In the genomic region with DNA sequence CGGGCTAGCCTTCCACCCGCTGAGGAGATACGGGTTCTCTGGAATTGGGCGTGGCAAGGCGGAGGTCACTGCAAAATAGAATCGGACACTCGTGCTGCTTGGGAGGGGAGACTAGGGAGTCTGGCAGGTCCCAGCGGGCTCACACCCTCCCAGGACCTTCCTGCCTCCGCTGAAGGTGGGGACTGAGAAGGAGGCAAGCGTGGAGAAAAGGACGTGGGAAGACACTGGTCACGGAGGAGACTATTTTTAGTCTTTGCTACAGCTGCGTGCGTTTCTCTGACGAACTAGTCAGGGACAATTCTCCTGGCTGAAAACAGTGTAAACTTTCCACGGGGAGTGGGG, we compare ENCODE assay signal across 8 mouse cellular contexts.
DNase-seq lines count a peak whose midpoint lies in the region; ATAC-seq and TF ChIP-seq lines count a peak whose summit lies in the region.

No protein-coding gene starts in this region.

- in situ Hi-C loops in ES-E14 (cut with MboI; ENCODE audit: low sequenced_read_pairs in 2 of 2, unreplicated experiment in 2 of 2): no loop called here

- no peak overlapping the region for H3K9ac ChIP-seq in heart, postnatal 0 days (replicated peaks; ENCODE audit: low read depth, low read length)
- no peak overlapping the region for H3K9ac ChIP-seq in ES-E14 (ENCODE audit: insufficient read depth, low read depth, low read length, poor library complexity, severe bottlenecking)
- H3K9ac ChIP-seq in forebrain, embryonic 15.5 days (replicated peaks): 0 out of 2 replicates have a peak overlapping the region, but pooled peaks have one; percentile 19
- H3K9ac ChIP-seq in liver, postnatal 0 days (replicated peaks): no peak overlapping the region; the same call in none of the 2 replicates

- DNase-seq in heart, postnatal 0 days (ENCODE audit: low spot score): no peak
- no peak for DNase-seq in heart, postnatal 4 days
- DNase-seq in ES-E14 (ENCODE audit: low read depth, low spot score): no peak
- DNase-seq in liver, postnatal 0 days: no peak
- DNase-seq in ovary, postnatal 36 days (ENCODE audit: low spot score): no peak
- DNase-seq in embryo, embryonic 11 days: no peak
- DNase-seq in spleen, postnatal 36 days (ENCODE audit: low spot score in 2 of 2): no peak

- TF ChIP-seq CTCF in heart, postnatal 0 days (IDR thresholded peaks at IDR 0.05; ENCODE audit: low read depth): no peak
- no peak for TF ChIP-seq CTCF in liver, postnatal 0 days (IDR thresholded peaks at IDR 0.05; ENCODE audit: low read depth)

- TF ChIP-seq EP300 in heart, postnatal 0 days (IDR thresholded peaks at IDR 0.05; ENCODE audit: low read depth): no peak
- no peak for TF ChIP-seq EP300 in liver, postnatal 0 days (IDR thresholded peaks at IDR 0.05; ENCODE audit: low read depth)

- no peaks in the 10 kb centered on the region for H3K9me3 ChIP-seq in heart, postnatal 0 days (replicated peaks; ENCODE audit: control insufficient read depth, low read length)
- H3K9me3 ChIP-seq in ES-E14 (ENCODE audit: control insufficient read depth, insufficient read depth, low read depth, low read length): no peaks in the 10 kb centered on the region
- H3K9me3 ChIP-seq in forebrain, embryonic 15.5 days: no peaks in the 10 kb centered on the region
- H3K9me3 ChIP-seq in liver, postnatal 0 days (ENCODE audit: low read length): no peaks in the 10 kb centered on the region

- H3K27ac ChIP-seq in heart, postnatal 0 days (ENCODE audit: low read depth): no peak overlapping the region
- no peak overlapping the region for H3K27ac ChIP-seq in ES-E14 (ENCODE audit: insufficient read depth, low read depth, low read length, poor library complexity, severe bottlenecking)
- no peak overlapping the region for H3K27ac ChIP-seq in forebrain, embryonic 15.5 days (replicated peaks)
- peak overlapping the region; percentile 80 for H3K27ac ChIP-seq in liver, postnatal 0 days (ENCODE audit: low read depth)

- H3K27me3 ChIP-seq in heart, postnatal 0 days (ENCODE audit: control insufficient read depth, insufficient read depth, low read length): no peaks in the 10 kb centered on the region
- H3K27me3 ChIP-seq in forebrain, embryonic 15.5 days: no peaks in the 10 kb centered on the region
- H3K27me3 ChIP-seq in liver, postnatal 0 days (ENCODE audit: insufficient read depth, low read length): peaks cover 5% of the 10 kb centered on the region; the same call in 1 of the 2 replicates

- 6% methylated on average over 16 of the region's 16 CpGs for WGBS in heart, postnatal 0 days
- 11% methylated on average over 16 of the region's 16 CpGs for WGBS in forebrain, embryonic 15.5 days
- 7% methylated on average over 16 of the region's 16 CpGs for WGBS in liver, postnatal 0 days (ENCODE audit: insufficient replicate concordance)

- H3K4me1 ChIP-seq in heart, postnatal 0 days (ENCODE audit: control insufficient read depth, insufficient read depth): no peaks in the 10 kb centered on the region
- no peaks in the 10 kb centered on the region for H3K4me1 ChIP-seq in ES-E14 (ENCODE audit: control insufficient read depth in 2 of 2, insufficient read depth in 2 of 2, low read length in 2 of 2, poor library complexity in 1 of 2)
- peaks cover 9% of the 10 kb centered on the region; the same call in 1 of the 2 replicates for H3K4me1 ChIP-seq in forebrain, embryonic 15.5 days
- peaks cover 4% of the 10 kb centered on the region; the same call in 1 of the 2 replicates for H3K4me1 ChIP-seq in liver, postnatal 0 days (ENCODE audit: insufficient read depth)

- peak overlapping the region; percentile 36 for H3K4me3 ChIP-seq in heart, postnatal 0 days (ENCODE audit: low read depth, low read length)
- peak overlapping the region; percentile 40 to 50; a peak in 3 of 4 replicates for H3K4me3 ChIP-seq in ES-E14 (ENCODE audit: insufficient read depth in 1 of 2, low read depth in 1 of 2, low read length in 2 of 2, poor library complexity in 1 of 2, severe bottlenecking in 1 of 2)
- H3K4me3 ChIP-seq in forebrain, embryonic 15.5 days: peak overlapping the region; percentile 31
- peak overlapping the region; percentile 47 for H3K4me3 ChIP-seq in liver, postnatal 0 days (ENCODE audit: low read depth, low read length)

- H3K36me3 ChIP-seq in heart, postnatal 0 days (replicated peaks; ENCODE audit: control insufficient read depth, insufficient read depth, low read length): no peaks in the 10 kb centered on the region
- no peaks in the 10 kb centered on the region for H3K36me3 ChIP-seq in ES-E14 (ENCODE audit: control insufficient read depth, insufficient read depth, low read length, poor library complexity, severe bottlenecking)
- no peaks in the 10 kb centered on the region for H3K36me3 ChIP-seq in forebrain, embryonic 15.5 days
- no peaks in the 10 kb centered on the region for H3K36me3 ChIP-seq in liver, postnatal 0 days (replicated peaks; ENCODE audit: insufficient read depth, low read length)

- ATAC-seq in heart, postnatal 0 days (ENCODE audit: insufficient read depth, low read depth): peak; percentile 36; the same call in 1 of the 2 replicates
- peak; percentile 19; the same call in 1 of the 2 replicates for ATAC-seq in forebrain, embryonic 15.5 days (replicated peaks)
- ATAC-seq in liver, postnatal 0 days: no peak; the same call in 1 of the 2 replicates

- peak overlapping the region; percentile 58 for H3K4me2 ChIP-seq in heart, postnatal 0 days (ENCODE audit: low read depth, low read length)
- H3K4me2 ChIP-seq in forebrain, embryonic 15.5 days (replicated peaks): peak overlapping the region; percentile 51
- H3K4me2 ChIP-seq in liver, postnatal 0 days (ENCODE audit: low read depth, low read length): peak overlapping the region; percentile 67

TF ChIP-seq in ES-E14, 5 proteins besides CTCF, POLR2A, EP300 and RAD21:
- 0 out of 2 replicates have a peak, but pooled peaks have one; percentile 0 for TF ChIP-seq HCFC1 (IDR thresholded peaks at IDR 0.05; ENCODE audit: borderline replicate concordance, insufficient read depth, low read length)
- TF ChIP-seq ZC3H11A (IDR thresholded peaks at IDR 0.05; ENCODE audit: borderline replicate concordance, low read depth, low read length): no peak
- TF ChIP-seq CHD2 (IDR thresholded peaks at IDR 0.05; ENCODE audit: low read depth, low read length): no peak
- TF ChIP-seq MAFK (IDR thresholded peaks at IDR 0.05; ENCODE audit: insufficient read depth, low read depth, low read length): no peak
- TF ChIP-seq ZNF384 (IDR thresholded peaks at IDR 0.05; ENCODE audit: low read depth, low read length): no peak
